Mouse (Mus musculus) Muller cell, postnatal 12 days (primary cell): Measurements from ENCODE around the gene Cutc.

Experiments used
- DNase-seq: peaks from one replicate; pipeline ENCODE4 v3.0.0-alpha.2; 2015; ENCODE audit errors: inconsistent ontology term

Gene Cutc

GRCm38 (mm10) chr19:43793951-43794350, 41.2 kb downstream of the Cutc start:
- DNase-seq: no peak

GRCm38 (mm10) chr19:43795511-43795910, 42.7 kb downstream of the Cutc start:
- DNase-seq: no peak

GRCm38 (mm10) chr19:43797216-43797615, 44.4 kb downstream of the Cutc start:
- no peak for DNase-seq

- DNase-seq: no peak
These were observed 48.7 kb downstream of the Cutc start for GRCm38 (mm10) chr19:43801427-43802051.

- no peak for DNase-seq
These were observed 51.1 kb downstream of the Cutc start for GRCm38 (mm10) chr19:43803866-43804265.

GRCm38 (mm10) chr19:43809331-43809730, 56.5 kb downstream of the Cutc start:
- DNase-seq: no peak

- no peak for DNase-seq
These were observed 58.6 kb downstream of the Cutc start for GRCm38 (mm10) chr19:43811419-43811818.

- no peak for DNase-seq
These were observed 60.5 kb downstream of the Cutc start for GRCm38 (mm10) chr19:43813315-43813714.

- no peak for DNase-seq
These were observed 63.0 kb downstream of the Cutc start for GRCm38 (mm10) chr19:43815661-43816414.
